Mouse (Mus musculus): ENCODE measurements at regions not wholly inside any gene's neighbourhood (a gene's known extent, or its start where the extent isn't known, plus 50 kb on each side); places are given as distances from the start of the nearest gene placed in this dataset.

GRCm38 (mm10) chr2:51001548-51001947 lies 147.4 kb downstream of the Rnd3 start:
- 45% methylated on average over 5 of the region's 5 CpGs for WGBS
- H3K27ac ChIP-seq (ENCODE audit: insufficient read depth, low read depth, low read length) = no peak overlapping the region
- TF ChIP-seq CTCF (IDR thresholded peaks at IDR 0.05; ENCODE audit: insufficient read depth, low read depth, low read length) = no peak
- TF ChIP-seq POLR2A (IDR thresholded peaks at IDR 0.05; ENCODE audit: insufficient read depth, low read depth, low read length) = no peak
- no peak overlapping the region for H3K4me3 ChIP-seq (ENCODE audit: insufficient read depth, low read depth, low read length)
- H3K4me1 ChIP-seq (ENCODE audit: control insufficient read depth, insufficient read depth, low read length) = no peaks in the 10 kb centered on the region

- 82% methylated on average over 2 of the region's 2 CpGs for WGBS
- TF ChIP-seq POLR2A (IDR thresholded peaks at IDR 0.05; ENCODE audit: insufficient read depth, low read depth, low read length) (no peak), CTCF (IDR thresholded peaks at IDR 0.05; ENCODE audit: insufficient read depth, low read depth, low read length) (no peak)
- no peak overlapping the region for H3K4me3 ChIP-seq (ENCODE audit: insufficient read depth, low read depth, low read length)
- no peaks in the 10 kb centered on the region for H3K4me1 ChIP-seq (ENCODE audit: control insufficient read depth, insufficient read depth, low read length)
- H3K27ac ChIP-seq (ENCODE audit: insufficient read depth, low read depth, low read length) = no peak overlapping the region
Measured at GRCm38 (mm10) chr2:50983883-50984410, 165.0 kb downstream of the Rnd3 start.

- WGBS = 90% methylated on average over 5 of the region's 5 CpGs
- no peak overlapping the region for H3K4me3 ChIP-seq (ENCODE audit: insufficient read depth, low read depth, low read length)
- no peak overlapping the region for H3K27ac ChIP-seq (ENCODE audit: insufficient read depth, low read depth, low read length)
- TF ChIP-seq POLR2A (IDR thresholded peaks at IDR 0.05; ENCODE audit: insufficient read depth, low read depth, low read length) = no peak
- no peak for TF ChIP-seq CTCF (IDR thresholded peaks at IDR 0.05; ENCODE audit: insufficient read depth, low read depth, low read length)
- H3K4me1 ChIP-seq (ENCODE audit: control insufficient read depth, insufficient read depth, low read length) = no peaks in the 10 kb centered on the region
Measured at GRCm38 (mm10) chr2:50982571-50982970, 166.3 kb downstream of the Rnd3 start.

GRCm38 (mm10) chr2:50978356-50978755 lies 170.6 kb downstream of the Rnd3 start:
- H3K4me3 ChIP-seq (ENCODE audit: insufficient read depth, low read depth, low read length) = no peak overlapping the region
- H3K4me1 ChIP-seq (ENCODE audit: control insufficient read depth, insufficient read depth, low read length) = no peaks in the 10 kb centered on the region
- no peak overlapping the region for H3K27ac ChIP-seq (ENCODE audit: insufficient read depth, low read depth, low read length)
- TF ChIP-seq CTCF (IDR thresholded peaks at IDR 0.05; ENCODE audit: insufficient read depth, low read depth, low read length) (no peak), POLR2A (IDR thresholded peaks at IDR 0.05; ENCODE audit: insufficient read depth, low read depth, low read length) (no peak)
- 90% methylated on average over 1 of the region's 1 CpGs for WGBS

GRCm38 (mm10) chr2:50971131-50971825 lies 177.6 kb downstream of the Rnd3 start:
- TF ChIP-seq POLR2A (IDR thresholded peaks at IDR 0.05; ENCODE audit: insufficient read depth, low read depth, low read length) = no peak
- no peak for TF ChIP-seq CTCF (IDR thresholded peaks at IDR 0.05; ENCODE audit: insufficient read depth, low read depth, low read length)
- peak overlapping the region; percentile 5; the same call in 1 of the 2 replicates for H3K4me3 ChIP-seq (ENCODE audit: insufficient read depth, low read depth, low read length)
- WGBS = 14% methylated on average over 14 of the region's 14 CpGs
- peak overlapping the region; percentile 50 for H3K27ac ChIP-seq (ENCODE audit: insufficient read depth, low read depth, low read length)
- H3K4me1 ChIP-seq (ENCODE audit: control insufficient read depth, insufficient read depth, low read length) = peaks cover 5% of the 10 kb centered on the region

GRCm38 (mm10) chr2:50968382-50968781 lies 180.5 kb downstream of the Rnd3 start:
- 89% methylated on average over 4 of the region's 4 CpGs for WGBS
- H3K27ac ChIP-seq (ENCODE audit: insufficient read depth, low read depth, low read length) = no peak overlapping the region
- TF ChIP-seq CTCF (IDR thresholded peaks at IDR 0.05; ENCODE audit: insufficient read depth, low read depth, low read length) (no peak), POLR2A (IDR thresholded peaks at IDR 0.05; ENCODE audit: insufficient read depth, low read depth, low read length) (no peak)
- H3K4me1 ChIP-seq (ENCODE audit: control insufficient read depth, insufficient read depth, low read length) = peaks cover 5% of the 10 kb centered on the region
- no peak overlapping the region for H3K4me3 ChIP-seq (ENCODE audit: insufficient read depth, low read depth, low read length)

- no peak for TF ChIP-seq CTCF (IDR thresholded peaks at IDR 0.05; ENCODE audit: insufficient read depth, low read depth, low read length)
- TF ChIP-seq POLR2A (IDR thresholded peaks at IDR 0.05; ENCODE audit: insufficient read depth, low read depth, low read length) = no peak
- no peak overlapping the region for H3K4me3 ChIP-seq (ENCODE audit: insufficient read depth, low read depth, low read length)
- H3K27ac ChIP-seq (ENCODE audit: insufficient read depth, low read depth, low read length) = no peak overlapping the region
- 59% methylated on average over 4 of the region's 4 CpGs for WGBS
- H3K4me1 ChIP-seq (ENCODE audit: control insufficient read depth, insufficient read depth, low read length) = peaks cover 5% of the 10 kb centered on the region
Measured at GRCm38 (mm10) chr2:50967826-50968225, 181.1 kb downstream of the Rnd3 start.

- TF ChIP-seq POLR2A (IDR thresholded peaks at IDR 0.05; ENCODE audit: insufficient read depth, low read depth, low read length) (no peak), CTCF (IDR thresholded peaks at IDR 0.05; ENCODE audit: insufficient read depth, low read depth, low read length) (no peak)
- H3K27ac ChIP-seq (ENCODE audit: insufficient read depth, low read depth, low read length) = no peak overlapping the region
- 40% methylated on average over 4 of the region's 4 CpGs for WGBS
- no peak overlapping the region for H3K4me3 ChIP-seq (ENCODE audit: insufficient read depth, low read depth, low read length)
- peaks cover 5% of the 10 kb centered on the region for H3K4me1 ChIP-seq (ENCODE audit: control insufficient read depth, insufficient read depth, low read length)
Measured at GRCm38 (mm10) chr2:50967133-50967532, 181.8 kb downstream of the Rnd3 start.

GRCm38 (mm10) chr2:50965485-50966017 lies 183.4 kb downstream of the Rnd3 start:
- TF ChIP-seq CTCF (IDR thresholded peaks at IDR 0.05; ENCODE audit: insufficient read depth, low read depth, low read length) (no peak), POLR2A (IDR thresholded peaks at IDR 0.05; ENCODE audit: insufficient read depth, low read depth, low read length) (no peak)
- Histone ChIP-seq H3K4me3 (ENCODE audit: insufficient read depth, low read depth, low read length) (no peak overlapping the region), H3K27ac (ENCODE audit: insufficient read depth, low read depth, low read length) (no peak overlapping the region), H3K4me1 (ENCODE audit: control insufficient read depth, insufficient read depth, low read length) (no peaks in the 10 kb centered on the region)
- WGBS = 82% methylated on average over 8 of the region's 8 CpGs
